Mouse (Mus musculus) kidney, adult 2 months (tissue): ENCODE results near the gene Gimap3. TPM values are rescaled to one million over a fixed set of nuclear protein-coding genes. Genes with fewer than 3 reads are reported as not detected.
A peak's percentile ranks its signal among the peaks of the same experiment; 100 is the strongest.

ENCODE experiments used
- DNase-seq: peaks from one replicate; pipeline ENCODE4 v3.0.0; 2021
- H3K27ac ChIP-seq: fragments of 200-500 bp; 2 replicates; pipeline ENCODE4 v1.5.1; 2012; ENCODE audit warnings: low read depth, low read length, control low read depth, inconsistent platforms; ENCODE audit not compliant: insufficient read depth
- H3K27me3 ChIP-seq: fragments of 200-500 bp; replicated peaks from 2 replicates; pipeline ENCODE4 v1.6.1; 2012; ENCODE audit warnings: mild to moderate bottlenecking, moderate library complexity, low read length, inconsistent platforms; ENCODE audit not compliant: control insufficient read depth, insufficient read depth
- H3K36me3 ChIP-seq: fragments of 200-500 bp; 2 replicates; pipeline ENCODE4 v1.6.1; 2012; ENCODE audit warnings: mild to moderate bottlenecking, moderate library complexity, low read length, inconsistent platforms; ENCODE audit not compliant: control insufficient read depth, insufficient read depth
- H3K4me1 ChIP-seq: fragments of 200-500 bp; 2 replicates; pipeline ENCODE4 v1.6.1; 2011; ENCODE audit warnings: low read length; ENCODE audit not compliant: control insufficient read depth, insufficient read depth
- H3K4me3 ChIP-seq: fragments of 200-500 bp; 2 replicates; pipeline ENCODE4 v1.5.1; 2011; ENCODE audit warnings: mild to moderate bottlenecking, low read depth, low read length, control low read depth; ENCODE audit not compliant: insufficient read depth
- CTCF ChIP-seq: fragments of 200-500 bp; conservative IDR thresholded peaks from 2 replicates; pipeline ENCODE4 v1.5.1; 2011; ENCODE audit warnings: low read depth, mild to moderate bottlenecking, control low read depth, low read length, moderate library complexity, mixed read lengths; ENCODE audit not compliant: insufficient read depth, insufficient read length
- POLR2A ChIP-seq: fragments of 200-500 bp; IDR thresholded peaks from one replicate; pipeline ENCODE4 v1.6.1; 2011; ENCODE audit warnings: low read depth, low read length, control low read depth
- WGBS: fragments of 180-500 bp; shearing (Covaris S2); methylation state at CpG from one replicate; pipeline ENCODE4 v1.1.7; 2018; 5-methylcytosine and 5-hydroxymethylcytosine counted together
- polyA plus RNA-seq: library from polyadenylated mRNA; depleted of rRNA; stranded (reverse); fragments of >200 nt; gene quantifications from 2 replicates; pipeline ENCODE4 v1.2.3, GENCODE M21; 2012

The Gimap3 gene
- polyA plus RNA-seq, 1 experiment, result 10.6 TPM

- TF ChIP-seq CTCF (no peak), POLR2A (no peak)
- Histone ChIP-seq H3K27me3 (no peaks in the 10 kb centered on the region), H3K27ac (no peak overlapping the region), H3K36me3 (no peaks in the 10 kb centered on the region), H3K4me3 (no peak overlapping the region), H3K4me1 (peaks cover 4% of the 10 kb centered on the region; the same call in 1 of the 2 replicates)
- DNase-seq, result no peak
- WGBS, result 86% methylated on average over 1 of the region's 1 CpGs
These were observed 31.2 kb upstream of the Gimap3 start for GRCm38 (mm10) chr6:48801897-48802296.

- TF ChIP-seq CTCF (no peak), POLR2A (no peak)
- H3K27ac ChIP-seq, result no peak overlapping the region
- DNase-seq, result no peak
- H3K4me1 ChIP-seq, result peaks cover 5% of the 10 kb centered on the region; the same call in 1 of the 2 replicates
- no peaks in the 10 kb centered on the region for H3K27me3 ChIP-seq
- 82% methylated on average over 2 of the region's 2 CpGs for WGBS
- H3K4me3 ChIP-seq, result no peak overlapping the region
- H3K36me3 ChIP-seq, result no peaks in the 10 kb centered on the region
These were observed 17.2 kb upstream of the Gimap3 start for GRCm38 (mm10) chr6:48787867-48788266.

GRCm38 (mm10) chr6:48785601-48786000 lies 14.9 kb upstream of the Gimap3 start:
- Histone ChIP-seq H3K36me3 (no peaks in the 10 kb centered on the region), H3K4me3 (no peak overlapping the region), H3K27me3 (no peaks in the 10 kb centered on the region), H3K27ac (peak overlapping the region; percentile 80), H3K4me1 (peaks cover 5% of the 10 kb centered on the region; the same call in 1 of the 2 replicates)
- 70% methylated on average over 2 of the region's 2 CpGs for WGBS
- DNase-seq, result peak; percentile 46
- no peak for TF ChIP-seq CTCF
- no peak for TF ChIP-seq POLR2A

- Histone ChIP-seq H3K36me3 (no peaks in the 10 kb centered on the region), H3K4me1 (peaks cover 5% of the 10 kb centered on the region; the same call in 1 of the 2 replicates), H3K27ac (peak overlapping the region; percentile 80), H3K27me3 (no peaks in the 10 kb centered on the region), H3K4me3 (no peak overlapping the region)
- TF ChIP-seq CTCF (no peak), POLR2A (no peak)
- 22% methylated on average over 1 of the region's 1 CpGs for WGBS
- DNase-seq, result peak; percentile 92
These were observed 14.5 kb upstream of the Gimap3 start for GRCm38 (mm10) chr6:48785189-48785588.

GRCm38 (mm10) chr6:48784406-48784805 lies 13.8 kb upstream of the Gimap3 start:
- peak overlapping the region; percentile 21 for H3K27ac ChIP-seq
- H3K27me3 ChIP-seq, result no peaks in the 10 kb centered on the region
- no peak overlapping the region for H3K4me3 ChIP-seq
- 87% methylated on average over 1 of the region's 1 CpGs for WGBS
- H3K4me1 ChIP-seq, result peaks cover 5% of the 10 kb centered on the region; the same call in 1 of the 2 replicates
- DNase-seq, result no peak
- H3K36me3 ChIP-seq, result no peaks in the 10 kb centered on the region
- TF ChIP-seq POLR2A (no peak), CTCF (no peak)

GRCm38 (mm10) chr6:48772030-48772429 lies 1.4 kb upstream of the Gimap3 start:
- Histone ChIP-seq H3K4me3 (no peak overlapping the region), H3K4me1 (no peaks in the 10 kb centered on the region), H3K27me3 (no peaks in the 10 kb centered on the region), H3K36me3 (no peaks in the 10 kb centered on the region), H3K27ac (no peak overlapping the region)
- peak; percentile 92 for DNase-seq
- TF ChIP-seq CTCF, result peak; percentile 95
- TF ChIP-seq POLR2A, result no peak
- 1% methylated on average over 8 of the region's 8 CpGs for WGBS

DNA sequence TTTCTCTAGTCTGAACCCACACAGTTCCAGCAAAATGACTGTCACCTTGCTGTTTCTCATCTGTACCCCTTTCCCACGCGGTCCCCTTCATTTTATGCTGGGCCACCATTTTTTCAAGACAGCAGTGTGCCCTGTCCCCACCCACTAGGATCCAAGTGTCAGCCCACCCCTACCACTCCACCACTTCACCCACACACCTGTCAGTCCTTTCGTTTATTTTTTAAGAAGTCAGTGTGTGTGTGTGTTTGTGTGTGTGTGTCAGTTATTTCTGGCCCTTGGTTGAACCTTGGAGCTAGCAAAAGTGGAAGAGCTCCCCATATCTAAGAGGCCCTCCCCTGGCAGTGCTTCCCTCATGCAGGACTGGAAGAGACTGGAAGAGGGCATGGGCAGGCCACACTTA lies 1.7 kb downstream of the Gimap3 start:
- Histone ChIP-seq H3K36me3 (no peaks in the 10 kb centered on the region), H3K4me1 (no peaks in the 10 kb centered on the region), H3K27me3 (no peaks in the 10 kb centered on the region), H3K27ac (no peak overlapping the region), H3K4me3 (no peak overlapping the region)
- DNase-seq, result no peak
- WGBS, result 88% methylated on average over 3 of the region's 3 CpGs
- TF ChIP-seq POLR2A (no peak), CTCF (no peak)
